Mouse (Mus musculus) kidney, embryonic 14.5 days (tissue): Measurements from ENCODE around the gene Htatsf1. TPM values are rescaled to one million over a fixed set of nuclear protein-coding genes. Genes with fewer than 3 reads are reported as not detected.

Experiments used
- ATAC-seq: fragments of 200-750 bp; cut with Nextera tagmentation; 2 replicates; pipeline ENCODE4 v1.8.0; 2017; ENCODE audit warnings: moderate number of reproducible peaks, mild to moderate bottlenecking, moderate TSS enrichment, moderate library complexity; ENCODE audit not compliant: low FRiP score, low TSS enrichment
- H3K27ac ChIP-seq: fragments of 300-500 bp; sonication (generic); 2 replicates; pipeline ENCODE4 v1.5.1; 2014; ENCODE audit warnings: low read depth, mild to moderate bottlenecking, low read length, moderate library complexity, mixed read lengths
- H3K27me3 ChIP-seq: fragments of 300-500 bp; sonication (generic); 2 replicates; pipeline ENCODE4 v1.6.1; 2014; ENCODE audit warnings: mild to moderate bottlenecking, low read length; ENCODE audit not compliant: control insufficient read depth, insufficient read depth
- H3K36me3 ChIP-seq: fragments of 300-500 bp; sonication (generic); 2 replicates; pipeline ENCODE4 v1.6.1; 2014; ENCODE audit warnings: low read length, mixed read lengths; ENCODE audit not compliant: control insufficient read depth, insufficient read depth
- H3K4me1 ChIP-seq: fragments of 300-500 bp; sonication (generic); 2 replicates; pipeline ENCODE4 v1.6.1; 2014; ENCODE audit warnings: low read length, mixed read lengths; ENCODE audit not compliant: control insufficient read depth, insufficient read depth
- H3K4me2 ChIP-seq: fragments of 300-500 bp; sonication (generic); replicated peaks from 2 replicates; pipeline ENCODE4 v1.6.1; 2014; ENCODE audit warnings: low read depth, mild to moderate bottlenecking, low read length
- H3K4me3 ChIP-seq: fragments of 300-500 bp; sonication (generic); 2 replicates; pipeline ENCODE4 v1.5.1; 2014; ENCODE audit warnings: mild to moderate bottlenecking, low read length
- H3K9ac ChIP-seq: fragments of 300-500 bp; sonication (generic); 2 replicates; pipeline ENCODE4 v1.6.1; 2014; ENCODE audit warnings: low read depth, mild to moderate bottlenecking, low read length, moderate library complexity
- H3K9me3 ChIP-seq: fragments of 300-500 bp; sonication (generic); 2 replicates; pipeline ENCODE4 v1.6.1; 2016; ENCODE audit warnings: low read length; ENCODE audit not compliant: control insufficient read depth
- WGBS: fragments of 180-500 bp; shearing (Covaris S2); extraction: QIAGEN DNeasy Blood & Tissue Kit; methylation state at CpG from one replicate; pipeline ENCODE4 v1.1.7; 2014; 5-methylcytosine and 5-hydroxymethylcytosine counted together
- polyA plus RNA-seq: library from polyadenylated mRNA; unstranded; fragments of >200 nt; fragmentation: Nextera tagmentation; extraction: Ambion mirVana; gene quantifications from 2 replicates; pipeline ENCODE4 v1.2.1, GENCODE M21; 2014

Htatsf1 gene
- polyA plus RNA-seq, result 51.2 and 76.2 TPM in 2 replicates

GRCm38 (mm10) chrX:57053174-57053992, at the start of gene Htatsf1:
Gene Htatsf1, plus strand, starts transcription at chrX:57053583.
- Histone ChIP-seq H3K4me3 (peak within 1 kb of the TSS; percentile 54), H3K27ac (peak within 1 kb of the TSS; percentile 92), H3K4me2 (peak within 1 kb of the TSS; percentile 50), H3K9me3 (no peaks in the 10 kb centered on the region), H3K4me1 (no peaks in the 10 kb centered on the region), H3K9ac (peak within 1 kb of the TSS; percentile 61), H3K36me3 (peaks cover 4% of the 10 kb centered on the region; the same call in 1 of the 2 replicates), H3K27me3 (no peaks in the 10 kb centered on the region)
- ATAC-seq, result peak; percentile 98
- WGBS, result 32% methylated on average over 75 of the region's 85 CpGs

- Histone ChIP-seq H3K9me3 (no peaks in the 10 kb centered on the region), H3K27ac (no peak overlapping the region), H3K36me3 (no peaks in the 10 kb centered on the region), H3K4me2 (no peak overlapping the region), H3K9ac (no peak overlapping the region), H3K4me1 (no peaks in the 10 kb centered on the region), H3K27me3 (no peaks in the 10 kb centered on the region), H3K4me3 (no peak overlapping the region)
- no peak for ATAC-seq
- 71% methylated on average over 2 of the region's 2 CpGs for WGBS
Observed at GRCm38 (mm10) chrX:57012891-57013290, 40.5 kb upstream of the Htatsf1 start.

- Histone ChIP-seq H3K9ac (no peak within 1 kb of the TSS), H3K27me3 (no peaks in the 10 kb centered on the region), H3K4me2 (no peak within 1 kb of the TSS), H3K4me1 (no peaks in the 10 kb centered on the region), H3K36me3 (no peaks in the 10 kb centered on the region), H3K9me3 (no peaks in the 10 kb centered on the region), H3K27ac (no peak within 1 kb of the TSS), H3K4me3 (no peak within 1 kb of the TSS)
- no peak for ATAC-seq
- WGBS, result 77% methylated on average over 5 of the region's 5 CpGs
Observed at GRCm38 (mm10) chrX:57042774-57043173, 10.6 kb upstream of the Htatsf1 start, which contains the start of gene Brs3. Gene Brs3, plus strand, starts transcription at chrX:57043074.

GRCm38 (mm10) chrX:57043869-57044268, 9.5 kb upstream of the Htatsf1 start:
- Histone ChIP-seq H3K36me3 (no peaks in the 10 kb centered on the region), H3K4me3 (no peak overlapping the region), H3K27ac (no peak overlapping the region), H3K4me2 (no peak overlapping the region), H3K4me1 (no peaks in the 10 kb centered on the region), H3K9me3 (no peaks in the 10 kb centered on the region), H3K27me3 (no peaks in the 10 kb centered on the region), H3K9ac (no peak overlapping the region)
- ATAC-seq, result no peak
- 86% methylated on average over 6 of the region's 6 CpGs for WGBS

GRCm38 (mm10) chrX:57052848-57053173, 572 bp upstream of the Htatsf1 start:
- no peaks in the 10 kb centered on the region for H3K27me3 ChIP-seq
- H3K27ac ChIP-seq, result peak overlapping the region; percentile 92
- no peaks in the 10 kb centered on the region for H3K9me3 ChIP-seq
- peaks cover 4% of the 10 kb centered on the region; the same call in 1 of the 2 replicates for H3K36me3 ChIP-seq
- H3K4me1 ChIP-seq, result no peaks in the 10 kb centered on the region
- ATAC-seq, result peak; percentile 74
- peak overlapping the region; percentile 39 for H3K4me2 ChIP-seq
- WGBS, result 38% methylated on average over 4 of the region's 4 CpGs
- H3K9ac ChIP-seq, result peak overlapping the region; percentile 61
- peak overlapping the region; percentile 54 for H3K4me3 ChIP-seq

GRCm38 (mm10) chrX:57053993-57054385, 606 bp downstream of the Htatsf1 start:
- WGBS, result 29% methylated on average over 11 of the region's 11 CpGs
- H3K9ac ChIP-seq, result peak overlapping the region; percentile 61
- H3K36me3 ChIP-seq, result peaks cover 4% of the 10 kb centered on the region; the same call in 1 of the 2 replicates
- no peaks in the 10 kb centered on the region for H3K9me3 ChIP-seq
- no peaks in the 10 kb centered on the region for H3K4me1 ChIP-seq
- H3K27ac ChIP-seq, result no peak overlapping the region
- H3K27me3 ChIP-seq, result no peaks in the 10 kb centered on the region
- peak; percentile 20; the same call in 1 of the 2 replicates for ATAC-seq
- peak overlapping the region; percentile 50 for H3K4me2 ChIP-seq
- H3K4me3 ChIP-seq, result peak overlapping the region; percentile 54

GRCm38 (mm10) chrX:57081496-57081895, 28.1 kb downstream of the Htatsf1 start:
- 74% methylated on average over 5 of the region's 5 CpGs for WGBS
- Histone ChIP-seq H3K36me3 (no peaks in the 10 kb centered on the region), H3K27me3 (no peaks in the 10 kb centered on the region), H3K9me3 (no peaks in the 10 kb centered on the region), H3K4me2 (no peak overlapping the region), H3K4me1 (no peaks in the 10 kb centered on the region), H3K9ac (no peak overlapping the region), H3K4me3 (no peak overlapping the region), H3K27ac (no peak overlapping the region)
- no peak for ATAC-seq

- no peaks in the 10 kb centered on the region for H3K9me3 ChIP-seq
- H3K9ac ChIP-seq, result no peak within 1 kb of the TSS
- no peaks in the 10 kb centered on the region for H3K27me3 ChIP-seq
- WGBS, result 83% methylated on average over 4 of the region's 4 CpGs
- no peak within 1 kb of the TSS for H3K4me3 ChIP-seq
- no peak for ATAC-seq
- H3K27ac ChIP-seq, result no peak within 1 kb of the TSS
- no peaks in the 10 kb centered on the region for H3K36me3 ChIP-seq
- no peaks in the 10 kb centered on the region for H3K4me1 ChIP-seq
- H3K4me2 ChIP-seq, result no peak within 1 kb of the TSS
Observed at GRCm38 (mm10) chrX:57087806-57088205, 34.4 kb downstream of the Htatsf1 start, which contains the start of gene Vgll1. Gene Vgll1, plus strand, starts transcription at chrX:57088106.

GRCm38 (mm10) chrX:57103415-57103814, 50.0 kb downstream of the Htatsf1 start:
- Histone ChIP-seq H3K4me2 (no peak overlapping the region), H3K4me1 (no peaks in the 10 kb centered on the region), H3K36me3 (no peaks in the 10 kb centered on the region), H3K9ac (no peak overlapping the region), H3K9me3 (no peaks in the 10 kb centered on the region), H3K27ac (no peak overlapping the region), H3K27me3 (no peaks in the 10 kb centered on the region), H3K4me3 (no peak overlapping the region)
- 91% methylated on average over 1 of the region's 1 CpGs for WGBS
- ATAC-seq, result no peak
